Mouse (Mus musculus) kidney, embryonic 16.5 days (tissue): ENCODE data around the gene Rbmxl2. TPM values are rescaled to one million over a fixed set of nuclear protein-coding genes. Genes with fewer than 3 reads are reported as not detected.

Source experiments
- ATAC-seq: fragments of 200-750 bp; cut with Nextera tagmentation; 2 replicates; pipeline ENCODE4 v1.8.0; 2017; ENCODE audit warnings: moderate TSS enrichment; ENCODE audit not compliant: low FRiP score, low TSS enrichment
- H3K27ac ChIP-seq: fragments of 300-500 bp; sonication (generic); 2 replicates; pipeline ENCODE4 v1.5.1; 2014; ENCODE audit warnings: low read length
- H3K27me3 ChIP-seq: fragments of 300-500 bp; sonication (generic); 2 replicates; pipeline ENCODE4 v1.6.1; 2014; ENCODE audit warnings: low read length, control low read depth, mixed read lengths; ENCODE audit not compliant: insufficient read depth
- H3K36me3 ChIP-seq: fragments of 300-500 bp; sonication (generic); 2 replicates; pipeline ENCODE4 v1.6.1; 2014; ENCODE audit warnings: low read length, control low read depth, mixed read lengths; ENCODE audit not compliant: insufficient read depth
- H3K4me1 ChIP-seq: fragments of 300-500 bp; sonication (generic); 2 replicates; pipeline ENCODE4 v1.6.1; 2014; ENCODE audit warnings: low read length, control low read depth, mixed read lengths; ENCODE audit not compliant: insufficient read depth
- H3K4me2 ChIP-seq: fragments of 300-500 bp; sonication (generic); replicated peaks from 2 replicates; pipeline ENCODE4 v1.6.1; 2014; ENCODE audit warnings: low read depth, low read length
- H3K4me3 ChIP-seq: fragments of 300-500 bp; sonication (generic); 2 replicates; pipeline ENCODE4 v1.5.1; 2014; ENCODE audit warnings: mild to moderate bottlenecking, low read length
- H3K9ac ChIP-seq: fragments of 300-500 bp; sonication (generic); replicated peaks from 2 replicates; pipeline ENCODE4 v1.6.1; 2014; ENCODE audit warnings: low read length
- H3K9me3 ChIP-seq: fragments of 300-500 bp; sonication (generic); 2 replicates; pipeline ENCODE4 v1.6.1; 2016; ENCODE audit warnings: low read length, control low read depth
- WGBS: fragments of 180-500 bp; shearing (Covaris S2); extraction: QIAGEN DNeasy Blood & Tissue Kit; methylation state at CpG from one replicate; pipeline ENCODE4 v1.1.7; 2014; 5-methylcytosine and 5-hydroxymethylcytosine counted together
- polyA plus RNA-seq: library from polyadenylated mRNA; unstranded; fragments of >200 nt; fragmentation: Nextera tagmentation; extraction: Ambion mirVana; gene quantifications from 2 replicates; pipeline ENCODE4 v1.2.1, GENCODE M21; 2015

Gene Rbmxl2
- polyA plus RNA-seq = not detected in 2 replicates

DNA sequence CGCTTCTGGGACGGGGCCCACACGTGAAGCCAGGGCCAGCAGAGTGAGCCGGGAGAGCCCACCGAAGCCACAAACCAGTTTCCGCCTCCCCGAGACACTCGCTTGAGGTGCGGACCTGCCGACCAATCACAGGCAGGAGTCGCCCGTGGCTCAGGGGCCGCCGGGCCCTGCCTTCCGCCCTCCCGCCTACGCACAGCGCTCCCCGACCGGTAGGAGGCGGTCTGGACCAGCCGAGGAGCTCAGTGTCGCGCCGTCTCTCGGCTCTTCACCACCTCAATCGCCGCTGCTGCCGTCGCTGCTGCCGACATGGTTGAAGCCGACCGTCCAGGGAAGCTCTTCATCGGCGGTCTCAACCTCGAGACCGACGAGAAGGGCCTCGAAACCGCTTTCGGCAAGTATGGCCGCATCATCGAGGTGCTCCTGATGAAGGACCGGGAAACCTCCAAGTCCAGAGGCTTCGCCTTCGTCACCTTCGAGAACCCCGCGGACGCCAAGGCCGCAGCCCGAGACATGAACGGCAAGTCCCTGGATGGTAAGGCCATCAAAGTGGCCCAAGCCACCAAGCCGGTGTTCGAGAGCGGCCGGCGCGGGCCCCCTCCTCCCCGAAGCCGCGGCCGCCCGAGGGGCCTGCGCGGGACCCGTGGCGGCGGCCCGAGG lies at the start of gene Rbmxl2:
TSS of gene Rbmxl2 (plus strand) at position 242 of the 657 bp plus-strand sequence.
- H3K4me2 ChIP-seq = peak within 1 kb of the TSS; percentile 18
- no peaks in the 10 kb centered on the region for H3K4me1 ChIP-seq
- no peak within 1 kb of the TSS for H3K27ac ChIP-seq
- no peak for ATAC-seq
- H3K9ac ChIP-seq = no peak within 1 kb of the TSS
- H3K4me3 ChIP-seq = peak within 1 kb of the TSS; percentile 18
- WGBS = 43% methylated on average over 60 of the region's 70 CpGs
- H3K9me3 ChIP-seq = peaks cover 17% of the 10 kb centered on the region
- no peaks in the 10 kb centered on the region for H3K36me3 ChIP-seq
- H3K27me3 ChIP-seq = peaks cover 38% of the 10 kb centered on the region

DNA sequence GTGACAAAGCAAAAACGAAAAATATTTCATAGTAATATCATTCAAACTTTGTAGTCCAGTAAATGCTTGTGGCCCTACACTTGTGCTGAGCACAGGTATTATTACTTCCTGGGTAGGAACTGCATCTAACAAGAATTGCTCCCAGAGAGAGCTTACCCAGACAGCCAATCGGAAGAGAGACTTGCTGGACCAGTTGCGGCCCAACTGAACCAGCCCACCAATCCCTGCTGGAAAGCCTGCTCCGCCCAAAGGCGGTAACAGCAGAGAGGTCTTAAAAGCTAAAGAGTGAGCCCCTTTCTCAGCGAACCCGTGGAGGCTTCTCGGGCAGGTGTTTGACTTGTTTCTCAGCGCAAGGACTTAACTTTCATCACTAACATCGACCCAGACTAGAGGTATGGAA lies 42.6 kb upstream of the Rbmxl2 start, which contains the start of gene Nlrp14:
TSS of gene Nlrp14 (plus strand) at position 301 of the 400 bp plus-strand sequence.
- H3K27ac ChIP-seq = no peak within 1 kb of the TSS
- WGBS = 81% methylated on average over 10 of the region's 10 CpGs
- ATAC-seq = no peak
- H3K4me3 ChIP-seq = no peak within 1 kb of the TSS
- H3K4me1 ChIP-seq = no peaks in the 10 kb centered on the region
- H3K27me3 ChIP-seq = no peaks in the 10 kb centered on the region
- H3K9ac ChIP-seq = no peak within 1 kb of the TSS
- H3K4me2 ChIP-seq = no peak within 1 kb of the TSS
- no peaks in the 10 kb centered on the region for H3K36me3 ChIP-seq
- H3K9me3 ChIP-seq = no peaks in the 10 kb centered on the region

DNA sequence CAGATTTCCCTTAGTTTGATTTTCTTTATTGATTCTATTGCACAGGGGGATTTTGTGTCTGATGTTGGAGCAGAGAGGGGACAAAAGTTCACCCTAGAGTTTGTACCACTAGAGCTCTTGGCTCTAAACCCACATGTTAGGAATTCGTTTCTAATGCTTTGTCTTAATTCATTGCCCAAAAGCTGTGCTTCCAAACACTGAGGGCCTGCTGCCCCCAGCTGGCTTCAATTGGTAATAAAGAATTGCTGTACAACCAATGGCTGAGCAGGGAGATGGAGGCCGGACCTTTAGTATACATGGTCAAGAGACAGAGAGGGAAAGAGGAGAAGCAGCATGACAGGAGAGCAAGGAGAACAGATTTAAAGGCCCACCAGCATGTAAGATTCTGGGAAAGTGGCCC lies 28.8 kb upstream of the Rbmxl2 start:
- ATAC-seq = no peak
- no peaks in the 10 kb centered on the region for H3K27me3 ChIP-seq
- H3K4me2 ChIP-seq = no peak overlapping the region
- WGBS = 42% methylated on average over 2 of the region's 2 CpGs
- H3K27ac ChIP-seq = no peak overlapping the region
- no peak overlapping the region for H3K9ac ChIP-seq
- no peaks in the 10 kb centered on the region for H3K4me1 ChIP-seq
- no peaks in the 10 kb centered on the region for H3K36me3 ChIP-seq
- H3K4me3 ChIP-seq = no peak overlapping the region
- H3K9me3 ChIP-seq = no peaks in the 10 kb centered on the region

GRCm38 (mm10) chr7:107201817-107202216 lies 7.4 kb upstream of the Rbmxl2 start:
- Histone ChIP-seq H3K4me3 (no peak overlapping the region), H3K4me2 (no peak overlapping the region), H3K9ac (no peak overlapping the region), H3K9me3 (no peaks in the 10 kb centered on the region), H3K27me3 (no peaks in the 10 kb centered on the region), H3K27ac (no peak overlapping the region), H3K36me3 (no peaks in the 10 kb centered on the region), H3K4me1 (no peaks in the 10 kb centered on the region)
- 34% methylated on average over 3 of the region's 3 CpGs for WGBS
- no peak for ATAC-seq

DNA sequence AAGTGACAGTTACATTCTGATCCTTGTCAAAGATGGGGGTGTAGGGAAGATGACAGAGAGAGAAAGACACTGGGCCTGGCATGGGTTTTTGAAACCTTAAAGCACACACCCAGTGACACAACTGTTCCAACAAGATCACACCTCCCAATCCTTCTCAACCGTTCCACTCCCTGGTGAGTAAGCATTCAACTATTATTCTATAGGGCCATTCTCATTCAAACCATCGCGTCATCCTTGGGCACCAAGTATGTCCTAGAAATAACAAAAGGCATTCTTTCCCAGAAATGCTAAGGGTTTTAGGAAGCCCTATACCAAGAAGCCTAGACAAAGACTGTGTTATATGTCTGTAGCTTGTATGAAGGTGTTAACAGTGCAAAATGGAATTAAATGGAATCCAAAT lies 1.4 kb upstream of the Rbmxl2 start:
- Histone ChIP-seq H3K27me3 (peaks cover 38% of the 10 kb centered on the region), H3K4me1 (no peaks in the 10 kb centered on the region), H3K9me3 (peaks cover 17% of the 10 kb centered on the region), H3K27ac (no peak overlapping the region), H3K4me2 (no peak overlapping the region), H3K9ac (no peak overlapping the region), H3K36me3 (no peaks in the 10 kb centered on the region), H3K4me3 (no peak overlapping the region)
- ATAC-seq = no peak
- WGBS = 89% methylated on average over 3 of the region's 3 CpGs

- Histone ChIP-seq H3K4me2 (peak overlapping the region; percentile 18), H3K4me1 (no peaks in the 10 kb centered on the region), H3K36me3 (no peaks in the 10 kb centered on the region), H3K27me3 (peaks cover 42% of the 10 kb centered on the region), H3K27ac (no peak overlapping the region), H3K9me3 (peaks cover 17% of the 10 kb centered on the region), H3K9ac (no peak overlapping the region), H3K4me3 (peak overlapping the region; percentile 18)
- ATAC-seq = no peak; the same call in 1 of the 2 replicates
- WGBS = 23% methylated on average over 70 of the region's 77 CpGs
Observed at GRCm38 (mm10) chr7:107210126-107210576, 906 bp downstream of the Rbmxl2 start.

- no peaks in the 10 kb centered on the region for H3K36me3 ChIP-seq
- H3K4me1 ChIP-seq = no peaks in the 10 kb centered on the region
- peak; percentile 84; the same call in 1 of the 2 replicates for ATAC-seq
- H3K9me3 ChIP-seq = no peaks in the 10 kb centered on the region
- H3K4me3 ChIP-seq = no peak overlapping the region
- H3K9ac ChIP-seq = no peak overlapping the region
- H3K27me3 ChIP-seq = peaks cover 15% of the 10 kb centered on the region
- no peak overlapping the region for H3K4me2 ChIP-seq
- H3K27ac ChIP-seq = no peak overlapping the region
Observed at GRCm38 (mm10) chr7:107215723-107216122, 6.5 kb downstream of the Rbmxl2 start.

GRCm38 (mm10) chr7:107216845-107217244 lies 7.6 kb downstream of the Rbmxl2 start:
- ATAC-seq = no peak
- Histone ChIP-seq H3K4me1 (no peaks in the 10 kb centered on the region), H3K9ac (no peak overlapping the region), H3K4me2 (no peak overlapping the region), H3K36me3 (no peaks in the 10 kb centered on the region), H3K4me3 (no peak overlapping the region), H3K27me3 (peaks cover 4% of the 10 kb centered on the region; the same call in 1 of the 2 replicates), H3K27ac (no peak overlapping the region), H3K9me3 (no peaks in the 10 kb centered on the region)
- 82% methylated on average over 2 of the region's 2 CpGs for WGBS

- Histone ChIP-seq H3K27me3 (no peaks in the 10 kb centered on the region), H3K9me3 (no peaks in the 10 kb centered on the region), H3K9ac (no peak overlapping the region), H3K4me2 (no peak overlapping the region), H3K4me1 (no peaks in the 10 kb centered on the region), H3K4me3 (no peak overlapping the region), H3K36me3 (no peaks in the 10 kb centered on the region), H3K27ac (no peak overlapping the region)
- 41% methylated on average over 3 of the region's 3 CpGs for WGBS
- no peak for ATAC-seq
Observed at GRCm38 (mm10) chr7:107236854-107237253, 27.6 kb downstream of the Rbmxl2 start.

- Histone ChIP-seq H3K27ac (no peak overlapping the region), H3K4me1 (no peaks in the 10 kb centered on the region), H3K4me3 (no peak overlapping the region), H3K4me2 (no peak overlapping the region), H3K9ac (no peak overlapping the region), H3K36me3 (no peaks in the 10 kb centered on the region), H3K27me3 (no peaks in the 10 kb centered on the region), H3K9me3 (no peaks in the 10 kb centered on the region)
- WGBS = 55% methylated on average over 3 of the region's 3 CpGs
- ATAC-seq = no peak
Observed at GRCm38 (mm10) chr7:107237498-107237897, 28.3 kb downstream of the Rbmxl2 start.
